Mouse (Mus musculus) forelimb bud, embryonic 11.5 days (tissue): Measurements from ENCODE around the gene Rras.

Experiments
- DNase-seq: peaks from one replicate; pipeline ENCODE4 v3.0.0-alpha.2; 2012; ENCODE audit warnings: low read depth, low spot score

Gene Rras

GRCm38 (mm10) chr7:45017242-45018061, at the start of gene Rras:
Gene Rras, plus strand, starts transcription at chr7:45017961.
- peak; percentile 97 for DNase-seq

GRCm38 (mm10) chr7:44970231-44970691, 47.5 kb upstream of the Rras start:
- peak; percentile 91 for DNase-seq

- DNase-seq, result no peak
These were observed 46.6 kb upstream of the Rras start for GRCm38 (mm10) chr7:44971142-44971541.

- DNase-seq, result no peak
These were observed 44.2 kb upstream of the Rras start for GRCm38 (mm10) chr7:44973415-44974130.

- DNase-seq, result peak; percentile 85
These were observed 43.2 kb upstream of the Rras start, which contains the start of gene Cpt1c for GRCm38 (mm10) chr7:44974383-44975116. Gene Cpt1c, minus strand, starts transcription at chr7:44974851.

GRCm38 (mm10) chr7:44975117-44975419, 42.7 kb upstream of the Rras start:
- no peak for DNase-seq

GRCm38 (mm10) chr7:44978300-44978699, 39.5 kb upstream of the Rras start:
- DNase-seq, result no peak

- no peak for DNase-seq
These were observed 36.2 kb upstream of the Rras start for GRCm38 (mm10) chr7:44981539-44981938.

GRCm38 (mm10) chr7:44983085-44983484, 34.7 kb upstream of the Rras start:
- peak; percentile 79 for DNase-seq

GRCm38 (mm10) chr7:44983944-44984832, 33.6 kb upstream of the Rras start:
- DNase-seq, result no peak

- no peak for DNase-seq
These were observed 33.0 kb upstream of the Rras start for GRCm38 (mm10) chr7:44984833-44985164.

- peak; percentile 76 for DNase-seq
These were observed 32.1 kb upstream of the Rras start for GRCm38 (mm10) chr7:44985595-44986191.

GRCm38 (mm10) chr7:44986192-44986878, 31.4 kb upstream of the Rras start, which contains the start of gene Prmt1:
Gene Prmt1, minus strand, starts transcription at chr7:44986568.
- peak; percentile 100 for DNase-seq

GRCm38 (mm10) chr7:44986879-44987718, 30.7 kb upstream of the Rras start:
- no peak for DNase-seq

GRCm38 (mm10) chr7:44996672-44997071, 21.1 kb upstream of the Rras start:
- DNase-seq, result no peak

- peak; percentile 96 for DNase-seq
These were observed 20.4 kb upstream of the Rras start, which contains the start of gene Irf3 for GRCm38 (mm10) chr7:44997231-44997939. Gene Irf3, plus strand, starts transcription at chr7:44997648.

- DNase-seq, result no peak
These were observed 19.8 kb upstream of the Rras start for GRCm38 (mm10) chr7:44997940-44998428.

GRCm38 (mm10) chr7:44998501-44998955, 19.2 kb upstream of the Rras start, which contains the start of gene Bcl2l12:
Gene Bcl2l12, minus strand, starts transcription at chr7:44998712.
- no peak for DNase-seq
